Mouse (Mus musculus) forebrain, postnatal 0 days (tissue): ENCODE measurements at regions not wholly inside any gene's neighbourhood (a gene's known extent, or its start where the extent isn't known, plus 50 kb on each side); places are given as distances from the start of the nearest gene placed in this dataset.

Source experiments
- ATAC-seq: fragments of 200-750 bp; cut with Nextera tagmentation; 2 replicates; pipeline ENCODE4 v1.8.0; 2017; ENCODE audit warnings: mild to moderate bottlenecking, moderate library complexity
- DNase-seq: peaks from one replicate; pipeline ENCODE4 v3.0.0-alpha.2; 2015
- H3K27ac ChIP-seq: fragments of 300-500 bp; sonication (generic); 2 replicates; pipeline ENCODE4 v1.5.1; 2014; ENCODE audit warnings: low read depth, mild to moderate bottlenecking, antibody characterized with exemption, low read length, moderate library complexity, mixed read lengths
- H3K27me3 ChIP-seq: fragments of 300-500 bp; sonication (generic); 2 replicates; pipeline ENCODE4 v1.6.1; 2014; ENCODE audit warnings: mild to moderate bottlenecking, low read length, mixed read lengths; ENCODE audit not compliant: insufficient read depth
- H3K36me3 ChIP-seq: fragments of 300-500 bp; sonication (generic); 2 replicates; pipeline ENCODE4 v1.6.1; 2014; ENCODE audit warnings: mild to moderate bottlenecking, moderate library complexity; ENCODE audit not compliant: insufficient read depth
- H3K4me1 ChIP-seq: fragments of 300-500 bp; sonication (generic); 2 replicates; pipeline ENCODE4 v1.6.1; 2014; ENCODE audit warnings: antibody characterized with exemption; ENCODE audit not compliant: insufficient read depth
- H3K4me2 ChIP-seq: fragments of 300-500 bp; sonication (generic); 2 replicates; pipeline ENCODE4 v1.6.1; 2014; ENCODE audit warnings: low read depth, mild to moderate bottlenecking, moderate library complexity
- H3K4me3 ChIP-seq: fragments of 300-500 bp; sonication (generic); 2 replicates; pipeline ENCODE4 v1.5.1; 2014; ENCODE audit warnings: low read depth, low read length, mixed read lengths
- H3K9ac ChIP-seq: fragments of 300-500 bp; sonication (generic); 2 replicates; pipeline ENCODE4 v1.6.1; 2014; ENCODE audit warnings: mild to moderate bottlenecking
- H3K9me3 ChIP-seq: fragments of 300-500 bp; sonication (generic); 2 replicates; pipeline ENCODE4 v1.6.1; 2016; ENCODE audit warnings: low read length
- CTCF ChIP-seq: sonication (generic); IDR thresholded peaks from 2 replicates; pipeline ENCODE4 v1.5.1; 2016; ENCODE audit warnings: antibody characterized with exemption, control low read depth, low read depth
- WGBS: fragments of 180-500 bp; shearing (Covaris S2); extraction: QIAGEN DNeasy Blood & Tissue Kit; methylation state at CpG from one replicate; pipeline ENCODE4 v1.1.7; 2014; 5-methylcytosine and 5-hydroxymethylcytosine counted together

GRCm38 (mm10) chr4:105291503-105291902 lies 134.4 kb downstream of the Plpp3 start:
- Histone ChIP-seq H3K4me2 (no peak overlapping the region), H3K4me1 (no peaks in the 10 kb centered on the region), H3K4me3 (no peak overlapping the region), H3K36me3 (no peaks in the 10 kb centered on the region), H3K27me3 (no peaks in the 10 kb centered on the region), H3K9me3 (no peaks in the 10 kb centered on the region), H3K9ac (no peak overlapping the region), H3K27ac (no peak overlapping the region)
- 16% methylated on average over 1 of the region's 1 CpGs for WGBS
- ATAC-seq (no peak), DNase-seq (no peak)
- no peak for TF ChIP-seq CTCF

GRCm38 (mm10) chr4:105299358-105299757 lies 142.2 kb downstream of the Plpp3 start:
- H3K9me3 ChIP-seq: no peaks in the 10 kb centered on the region
- no peak overlapping the region for H3K4me2 ChIP-seq
- H3K36me3 ChIP-seq: no peaks in the 10 kb centered on the region
- ATAC-seq (no peak), DNase-seq (no peak)
- no peaks in the 10 kb centered on the region for H3K4me1 ChIP-seq
- H3K27me3 ChIP-seq: no peaks in the 10 kb centered on the region
- no peak overlapping the region for H3K9ac ChIP-seq
- H3K4me3 ChIP-seq: no peak overlapping the region
- no peak for TF ChIP-seq CTCF
- no peak overlapping the region for H3K27ac ChIP-seq
- WGBS: 87% methylated on average over 6 of the region's 6 CpGs

- Histone ChIP-seq H3K9me3 (no peaks in the 10 kb centered on the region), H3K27me3 (no peaks in the 10 kb centered on the region), H3K9ac (no peak overlapping the region), H3K4me2 (no peak overlapping the region), H3K4me1 (no peaks in the 10 kb centered on the region), H3K27ac (no peak overlapping the region), H3K4me3 (no peak overlapping the region), H3K36me3 (no peaks in the 10 kb centered on the region)
- TF ChIP-seq CTCF: no peak
- 73% methylated on average over 1 of the region's 1 CpGs for WGBS
- no peak for DNase-seq
- no peak for ATAC-seq
Observed at GRCm38 (mm10) chr4:105301547-105301946, 144.4 kb downstream of the Plpp3 start.

- no peak overlapping the region for H3K27ac ChIP-seq
- WGBS: 24% methylated on average over 2 of the region's 2 CpGs
- DNase-seq: no peak
- no peaks in the 10 kb centered on the region for H3K27me3 ChIP-seq
- no peaks in the 10 kb centered on the region for H3K36me3 ChIP-seq
- no peaks in the 10 kb centered on the region for H3K9me3 ChIP-seq
- H3K4me1 ChIP-seq: no peaks in the 10 kb centered on the region
- no peak overlapping the region for H3K4me2 ChIP-seq
- no peak overlapping the region for H3K9ac ChIP-seq
- no peak for TF ChIP-seq CTCF
- no peak overlapping the region for H3K4me3 ChIP-seq
- no peak for ATAC-seq
Observed at GRCm38 (mm10) chr4:105304166-105304565, 147.0 kb downstream of the Plpp3 start.

GRCm38 (mm10) chr4:105305931-105306330 lies 148.8 kb downstream of the Plpp3 start:
- no peak overlapping the region for H3K4me2 ChIP-seq
- TF ChIP-seq CTCF: no peak
- H3K36me3 ChIP-seq: no peaks in the 10 kb centered on the region
- WGBS: 79% methylated on average over 6 of the region's 6 CpGs
- H3K4me3 ChIP-seq: no peak overlapping the region
- no peak for ATAC-seq
- H3K9me3 ChIP-seq: no peaks in the 10 kb centered on the region
- H3K9ac ChIP-seq: no peak overlapping the region
- no peak for DNase-seq
- H3K4me1 ChIP-seq: no peaks in the 10 kb centered on the region
- no peak overlapping the region for H3K27ac ChIP-seq
- no peaks in the 10 kb centered on the region for H3K27me3 ChIP-seq

- DNase-seq (no peak), ATAC-seq (no peak)
- no peaks in the 10 kb centered on the region for H3K4me1 ChIP-seq
- no peak overlapping the region for H3K4me3 ChIP-seq
- no peak overlapping the region for H3K27ac ChIP-seq
- H3K27me3 ChIP-seq: no peaks in the 10 kb centered on the region
- TF ChIP-seq CTCF: no peak
- H3K9me3 ChIP-seq: no peaks in the 10 kb centered on the region
- no peaks in the 10 kb centered on the region for H3K36me3 ChIP-seq
- H3K4me2 ChIP-seq: no peak overlapping the region
- WGBS: 86% methylated on average over 4 of the region's 4 CpGs
- no peak overlapping the region for H3K9ac ChIP-seq
Observed at GRCm38 (mm10) chr4:105307356-105307755, 150.2 kb downstream of the Plpp3 start.

GRCm38 (mm10) chr4:105307905-105308304 lies 150.8 kb downstream of the Plpp3 start:
- H3K27me3 ChIP-seq: no peaks in the 10 kb centered on the region
- H3K4me2 ChIP-seq: no peak overlapping the region
- H3K9me3 ChIP-seq: no peaks in the 10 kb centered on the region
- H3K9ac ChIP-seq: no peak overlapping the region
- no peak overlapping the region for H3K27ac ChIP-seq
- no peak for DNase-seq
- H3K4me1 ChIP-seq: no peaks in the 10 kb centered on the region
- 78% methylated on average over 5 of the region's 5 CpGs for WGBS
- ATAC-seq: no peak
- no peak for TF ChIP-seq CTCF
- H3K4me3 ChIP-seq: no peak overlapping the region
- H3K36me3 ChIP-seq: no peaks in the 10 kb centered on the region

GRCm38 (mm10) chr4:105308971-105309488 lies 151.9 kb downstream of the Plpp3 start:
- DNase-seq: no peak
- WGBS: 93% methylated on average over 5 of the region's 5 CpGs

More at GRCm38 (mm10) chr4:105308971-105309488, 151.9 kb downstream of the Plpp3 start:
- Histone ChIP-seq H3K4me3 (no peak overlapping the region), H3K27me3 (no peaks in the 10 kb centered on the region), H3K4me1 (no peaks in the 10 kb centered on the region), H3K36me3 (no peaks in the 10 kb centered on the region), H3K9me3 (no peaks in the 10 kb centered on the region), H3K27ac (no peak overlapping the region), H3K9ac (no peak overlapping the region), H3K4me2 (no peak overlapping the region)
- no peak for ATAC-seq
- no peak for TF ChIP-seq CTCF
